Mouse (Mus musculus) liver, embryonic 16.5 days (tissue): ENCODE results near the gene Rftn2. TPM values are rescaled to one million over a fixed set of nuclear protein-coding genes. Genes with fewer than 3 reads are reported as not detected.

ENCODE experiments used
- ATAC-seq: fragments of 200-750 bp; cut with Nextera tagmentation; 2 replicates; pipeline ENCODE4 v1.8.0; 2017; ENCODE audit warnings: low read depth, mild to moderate bottlenecking, moderate number of reproducible peaks, moderate library complexity
- H3K27ac ChIP-seq: fragments of 300-500 bp; sonication (generic); 2 replicates; pipeline ENCODE4 v1.5.1; 2014; ENCODE audit warnings: mild to moderate bottlenecking, low read length
- H3K27me3 ChIP-seq: fragments of 300-500 bp; sonication (generic); 2 replicates; pipeline ENCODE4 v1.6.1; 2014; ENCODE audit warnings: low read depth, low read length, mixed read lengths; ENCODE audit not compliant: control insufficient read depth, insufficient read depth
- H3K36me3 ChIP-seq: fragments of 300-500 bp; sonication (generic); 2 replicates; pipeline ENCODE4 v1.6.1; 2014; ENCODE audit warnings: mild to moderate bottlenecking; ENCODE audit not compliant: control insufficient read depth, insufficient read depth
- H3K4me1 ChIP-seq: fragments of 300-500 bp; sonication (generic); 2 replicates; pipeline ENCODE4 v1.6.1; 2014; ENCODE audit warnings: low read depth, low read length, mixed read lengths; ENCODE audit not compliant: control insufficient read depth
- H3K4me2 ChIP-seq: fragments of 300-500 bp; sonication (generic); 2 replicates; pipeline ENCODE4 v1.6.1; 2014; ENCODE audit warnings: low read depth, low read length, mixed read lengths
- H3K4me3 ChIP-seq: fragments of 300-500 bp; sonication (generic); 2 replicates; pipeline ENCODE4 v1.5.1; 2014; ENCODE audit warnings: low read depth, mild to moderate bottlenecking, low read length
- H3K9ac ChIP-seq: fragments of 300-500 bp; sonication (generic); 2 replicates; pipeline ENCODE4 v1.6.1; 2014; ENCODE audit warnings: low read depth, low read length
- H3K9me3 ChIP-seq: fragments of 300-500 bp; sonication (generic); replicated peaks from 2 replicates; pipeline ENCODE4 v1.6.1; 2016; ENCODE audit warnings: low read length; ENCODE audit not compliant: control insufficient read depth
- WGBS: fragments of 180-500 bp; shearing (Covaris S2); extraction: QIAGEN DNeasy Blood & Tissue Kit; methylation state at CpG from one replicate; pipeline ENCODE4 v1.1.7; 2014; ENCODE audit not compliant: insufficient replicate concordance; 5-methylcytosine and 5-hydroxymethylcytosine counted together
- polyA plus RNA-seq: library from polyadenylated mRNA; unstranded; fragments of >200 nt; fragmentation: Nextera tagmentation; extraction: Ambion mirVana; gene quantifications from 2 replicates; pipeline ENCODE4 v1.2.1, GENCODE M21; 2015

Gene Rftn2
- polyA plus RNA-seq: 0.68 and 0.86 TPM in 2 replicates

GRCm38 (mm10) chr1:55226011-55226857, at the start of gene Rftn2:
TSS of gene Rftn2 (minus strand) at chr1:55226782.
- Histone ChIP-seq H3K4me3 (peak within 1 kb of the TSS; percentile 47), H3K9me3 (no peaks in the 10 kb centered on the region), H3K27me3 (peaks cover 12% of the 10 kb centered on the region), H3K4me1 (no peaks in the 10 kb centered on the region; the same call in 1 of the 2 replicates), H3K9ac (no peak within 1 kb of the TSS), H3K4me2 (peak within 1 kb of the TSS; percentile 40), H3K27ac (0 out of 2 replicates have a peak within 1 kb of the TSS, but pooled peaks have one; percentile 22), H3K36me3 (no peaks in the 10 kb centered on the region)
- 7% methylated on average over 26 of the region's 26 CpGs for WGBS
- ATAC-seq: no peak

GRCm38 (mm10) chr1:55265447-55265846, 38.9 kb upstream of the Rftn2 start:
- Histone ChIP-seq H3K9me3 (no peaks in the 10 kb centered on the region), H3K9ac (no peak overlapping the region), H3K27me3 (no peaks in the 10 kb centered on the region), H3K4me1 (no peaks in the 10 kb centered on the region; the same call in 1 of the 2 replicates), H3K36me3 (no peaks in the 10 kb centered on the region), H3K27ac (no peak overlapping the region), H3K4me3 (no peak overlapping the region), H3K4me2 (no peak overlapping the region)
- ATAC-seq: no peak
- 34% methylated on average over 2 of the region's 2 CpGs for WGBS

GRCm38 (mm10) chr1:55264385-55264784, 37.8 kb upstream of the Rftn2 start:
- H3K9me3 ChIP-seq: no peaks in the 10 kb centered on the region
- no peaks in the 10 kb centered on the region for H3K27me3 ChIP-seq
- H3K9ac ChIP-seq: no peak overlapping the region
- 12% methylated on average over 2 of the region's 2 CpGs for WGBS
- no peaks in the 10 kb centered on the region; the same call in 1 of the 2 replicates for H3K4me1 ChIP-seq
- no peak overlapping the region for H3K4me2 ChIP-seq
- no peaks in the 10 kb centered on the region for H3K36me3 ChIP-seq
- ATAC-seq: no peak
- H3K27ac ChIP-seq: no peak overlapping the region
- H3K4me3 ChIP-seq: no peak overlapping the region

- Histone ChIP-seq H3K4me2 (no peak overlapping the region), H3K4me3 (no peak overlapping the region), H3K36me3 (no peaks in the 10 kb centered on the region), H3K9ac (no peak overlapping the region), H3K4me1 (no peaks in the 10 kb centered on the region), H3K27ac (no peak overlapping the region), H3K9me3 (no peaks in the 10 kb centered on the region), H3K27me3 (no peaks in the 10 kb centered on the region)
- whole genome bisulfite sequencing: 54% methylated on average over 2 of the region's 2 CpGs
- no peak for ATAC-seq
These were observed 19.8 kb upstream of the Rftn2 start for GRCm38 (mm10) chr1:55246374-55246773.

- WGBS: 0% methylated on average over 1 of the region's 1 CpGs
- H3K9me3 ChIP-seq: no peaks in the 10 kb centered on the region
- H3K27me3 ChIP-seq: no peaks in the 10 kb centered on the region
- H3K9ac ChIP-seq: no peak overlapping the region
- no peak for ATAC-seq
- H3K4me1 ChIP-seq: peaks cover 16% of the 10 kb centered on the region
- peak overlapping the region; percentile 97 for H3K4me2 ChIP-seq
- H3K27ac ChIP-seq: no peak overlapping the region
- H3K36me3 ChIP-seq: no peaks in the 10 kb centered on the region
- peak overlapping the region; percentile 89 for H3K4me3 ChIP-seq
These were observed 12.7 kb upstream of the Rftn2 start for GRCm38 (mm10) chr1:55239237-55239636.

- H3K27me3 ChIP-seq: no peaks in the 10 kb centered on the region
- H3K4me2 ChIP-seq: peak overlapping the region; percentile 97
- no peaks in the 10 kb centered on the region for H3K36me3 ChIP-seq
- H3K9me3 ChIP-seq: no peaks in the 10 kb centered on the region
- peak overlapping the region; percentile 82 for H3K9ac ChIP-seq
- no peak overlapping the region for H3K27ac ChIP-seq
- peaks cover 16% of the 10 kb centered on the region for H3K4me1 ChIP-seq
- peak overlapping the region; percentile 89 for H3K4me3 ChIP-seq
- ATAC-seq: no peak
- WGBS: 22% methylated on average over 13 of the region's 13 CpGs
These were observed 11.9 kb upstream of the Rftn2 start for GRCm38 (mm10) chr1:55238496-55238895.

- ATAC-seq: peak; percentile 7; the same call in 1 of the 2 replicates
These were observed 11.1 kb upstream of the Rftn2 start for GRCm38 (mm10) chr1:55237643-55238161.

GRCm38 (mm10) chr1:55236890-55237642, 10.5 kb upstream of the Rftn2 start, which contains the start of gene Mars2:
TSS of gene Mars2 (plus strand) at chr1:55237177.
- H3K4me1 ChIP-seq: peaks cover 16% of the 10 kb centered on the region
- under 1% methylated on average over 82 of the region's 82 CpGs for WGBS
- peak within 1 kb of the TSS; percentile 90 for H3K27ac ChIP-seq
- H3K9me3 ChIP-seq: no peaks in the 10 kb centered on the region
- peak within 1 kb of the TSS; percentile 82 for H3K9ac ChIP-seq
- no peaks in the 10 kb centered on the region for H3K36me3 ChIP-seq
- H3K4me2 ChIP-seq: peak within 1 kb of the TSS; percentile 97
- H3K27me3 ChIP-seq: no peaks in the 10 kb centered on the region
- ATAC-seq: peak; percentile 99
- peak within 1 kb of the TSS; percentile 89 for H3K4me3 ChIP-seq

More at GRCm38 (mm10) chr1:55237643-55238161, 11.1 kb upstream of the Rftn2 start:
- WGBS: 0% methylated on average over 23 of the region's 23 CpGs
- Histone ChIP-seq H3K9me3 (no peaks in the 10 kb centered on the region), H3K27ac (peak overlapping the region; percentile 90), H3K9ac (peak overlapping the region; percentile 82), H3K4me1 (peaks cover 16% of the 10 kb centered on the region), H3K27me3 (no peaks in the 10 kb centered on the region), H3K4me2 (peak overlapping the region; percentile 97), H3K36me3 (no peaks in the 10 kb centered on the region), H3K4me3 (peak overlapping the region; percentile 89)
